Mouse (Mus musculus) layer of hippocampus, adult 2 months (tissue): ENCODE data around the gene AC124502.3. TPM values are rescaled to one million over a fixed set of nuclear protein-coding genes. Genes with fewer than 3 reads are reported as not detected.
A peak's percentile ranks its signal among the peaks of the same experiment; 100 is the strongest.
"Not testable (repeated sequence)": the region's sequence is repeated elsewhere in the genome, so short reads cannot be mapped to it uniquely, and the experiment has no call there.

Experiments
- DNase-seq, 2 experiments: peaks; one replicate each; pipeline ENCODE4 v3.0.0; 2022; ENCODE audit warnings: low spot score in 2 of 2
- H3K27ac ChIP-seq: fragments of 200-600 bp; 2 replicates; pipeline ENCODE4 v1.8.1; 2022
- H3K4me3 ChIP-seq: fragments of 200-600 bp; 2 replicates; pipeline ENCODE4 v1.8.1; 2022; ENCODE audit warnings: mild to moderate bottlenecking
- CTCF ChIP-seq: fragments of 200-600 bp; conservative IDR thresholded peaks from 2 replicates; pipeline ENCODE4 v1.8.1; 2022; ENCODE audit warnings: antibody characterized with exemption, mild to moderate bottlenecking, moderate library complexity
- long read RNA-seq, 2 experiments: library from polyadenylated mRNA; stranded (forward); transcript quantifications; one replicate each; pipeline ENCODE4 v2.0.0; 2021; ENCODE audit warnings: borderline mapping rate in 2 of 2
- total RNA-seq, 2 experiments: library from RNA; stranded (reverse); gene quantifications; 2 replicates each; pipeline ENCODE4 v1.2.3; 2021

Gene AC124502.3
- 1 to 10 TPM; 4.1 to 7.6 TPM for total RNA-seq
- long read RNA-seq, experiment 1, partial matches to known transcripts: 3 of 5 reads
- long read RNA-seq, experiment 1, other reads (novel, unspliced or antisense): 2 of 5 reads
- long read RNA-seq, experiment 2, partial matches to known transcripts: 3 of 7 reads
- long read RNA-seq, experiment 2, other reads (novel, unspliced or antisense): 4 of 7 reads

DNA sequence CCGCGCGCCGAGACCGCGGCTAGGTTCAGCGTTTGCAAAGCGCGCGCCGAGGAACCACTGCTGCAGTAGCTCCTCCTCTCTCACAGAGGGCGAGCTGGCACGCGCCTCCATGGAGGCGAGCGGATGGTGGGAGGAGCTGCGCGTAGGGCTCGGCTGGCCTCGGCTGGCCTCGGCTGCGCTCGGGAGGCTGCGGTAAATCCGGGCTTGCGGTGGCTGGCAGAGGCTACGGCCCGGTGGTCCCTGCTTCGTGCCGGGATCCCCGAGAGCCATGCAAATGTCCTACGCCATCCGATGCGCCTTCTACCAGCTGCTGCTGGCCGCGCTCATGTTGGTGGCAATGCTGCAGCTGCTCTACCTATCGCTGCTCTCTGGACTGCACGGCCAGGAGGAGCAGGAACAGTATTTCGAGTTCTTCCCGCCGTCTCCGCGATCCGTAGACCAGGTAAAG, at the start of gene AC124502.3, which contains the start of gene B4gat1:
AC124502.3 (plus strand) TSS at position 183 of the 448 bp plus-strand sequence.
B4gat1 (plus strand) TSS at position 118 of the 448 bp plus-strand sequence.
- peak; percentile 91 to 92 for DNase-seq
- Histone ChIP-seq H3K4me3 (peak within 1 kb of the TSS; percentile 92), H3K27ac (peak within 1 kb of the TSS; percentile 96)
- peak; percentile 68 for TF ChIP-seq CTCF

DNA sequence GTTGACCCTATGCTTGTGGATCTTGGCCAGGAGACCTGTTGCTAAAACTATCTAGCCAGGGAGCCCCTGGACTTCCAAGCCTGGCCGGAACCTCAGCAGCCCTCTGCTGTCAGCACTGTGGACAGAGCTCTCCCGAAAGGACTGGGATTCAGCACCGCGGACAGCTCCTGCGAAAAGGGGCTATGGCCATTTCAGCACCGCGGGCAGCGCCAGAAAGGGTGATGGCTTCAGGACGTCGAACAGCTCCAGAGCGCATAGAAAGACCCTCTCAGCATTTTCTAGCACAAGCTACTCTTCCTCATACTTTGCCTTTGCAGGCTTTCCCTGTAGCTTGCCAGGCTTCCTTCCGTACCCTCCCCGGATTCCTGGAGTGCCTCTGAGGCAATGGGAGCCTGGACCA, 49.7 kb upstream of the AC124502.3 start:
- TF ChIP-seq CTCF: no peak
- DNase-seq: peak; percentile 34 to 62
- Histone ChIP-seq H3K27ac (peak overlapping the region; percentile 92), H3K4me3 (peak overlapping the region; percentile 77)

DNA sequence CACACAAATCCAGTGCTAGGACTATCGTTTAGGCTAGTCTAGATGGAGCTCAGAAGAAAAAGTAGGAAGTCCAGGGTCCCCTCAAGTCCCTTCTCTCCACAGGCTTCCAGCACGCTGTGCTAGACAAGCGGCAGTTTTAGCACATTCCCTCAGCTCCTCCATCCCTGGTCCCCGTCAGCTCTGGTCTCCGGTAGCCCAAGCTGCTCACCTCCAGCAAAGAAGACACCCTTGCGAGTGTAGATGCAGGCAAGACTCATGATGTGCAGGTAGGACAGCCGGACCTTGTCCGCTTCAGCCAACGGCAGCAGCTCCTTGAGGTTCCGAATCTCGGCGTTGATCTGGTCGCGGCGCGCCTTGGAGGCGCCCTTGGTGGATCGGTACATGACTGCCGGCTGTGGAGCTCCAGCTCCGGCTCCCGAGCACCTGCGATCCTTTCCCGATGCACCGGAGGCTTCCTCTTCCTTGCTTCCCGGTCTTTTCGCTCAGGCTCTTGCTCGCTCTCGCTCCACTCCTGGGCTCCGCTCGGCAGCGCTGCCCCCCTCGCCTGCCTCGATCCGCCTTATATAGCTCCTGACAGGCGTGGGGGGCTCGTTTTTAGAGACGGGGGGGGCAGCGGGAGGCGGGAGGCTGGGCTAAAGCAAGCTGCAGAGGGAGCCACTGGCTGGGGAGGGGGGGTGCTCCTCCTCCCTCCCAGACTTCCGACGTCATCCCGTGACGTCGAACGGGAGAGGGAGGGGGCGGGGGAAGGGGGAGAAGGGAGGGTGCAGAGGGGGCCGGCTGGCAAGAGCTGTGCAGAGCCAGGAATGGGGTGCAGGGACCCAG, 49.0 kb upstream of the AC124502.3 start:
- peak; percentile 78 to 80 for DNase-seq
- TF ChIP-seq CTCF: no peak
- Histone ChIP-seq H3K27ac (peak overlapping the region; percentile 92), H3K4me3 (peak overlapping the region; percentile 77)

DNA sequence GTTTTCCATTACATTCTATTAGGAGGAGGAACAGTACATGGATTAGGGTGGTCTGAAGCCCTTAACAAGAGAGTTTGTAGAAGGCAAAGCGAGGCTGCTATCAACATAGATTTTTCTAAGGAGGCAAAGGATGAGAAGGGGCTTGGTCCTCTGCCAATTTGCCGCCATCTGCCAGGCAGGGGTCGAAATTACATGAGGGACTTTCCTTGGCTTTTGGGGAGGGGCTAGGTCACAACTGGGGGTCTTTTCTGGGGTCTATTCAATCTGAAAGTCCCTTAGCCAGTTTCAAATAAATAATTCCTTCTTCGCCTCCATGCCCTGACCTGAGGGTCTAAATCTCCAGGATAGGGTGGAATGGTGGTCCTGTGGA, 48.5 kb upstream of the AC124502.3 start, which contains the start of gene Npas4:
Npas4 (minus strand) TSS at position 61 of the 370 bp plus-strand sequence.
- no peak for DNase-seq
- TF ChIP-seq CTCF: no peak
- Histone ChIP-seq H3K27ac (peak within 1 kb of the TSS; percentile 92), H3K4me3 (peak within 1 kb of the TSS; percentile 77)

DNA sequence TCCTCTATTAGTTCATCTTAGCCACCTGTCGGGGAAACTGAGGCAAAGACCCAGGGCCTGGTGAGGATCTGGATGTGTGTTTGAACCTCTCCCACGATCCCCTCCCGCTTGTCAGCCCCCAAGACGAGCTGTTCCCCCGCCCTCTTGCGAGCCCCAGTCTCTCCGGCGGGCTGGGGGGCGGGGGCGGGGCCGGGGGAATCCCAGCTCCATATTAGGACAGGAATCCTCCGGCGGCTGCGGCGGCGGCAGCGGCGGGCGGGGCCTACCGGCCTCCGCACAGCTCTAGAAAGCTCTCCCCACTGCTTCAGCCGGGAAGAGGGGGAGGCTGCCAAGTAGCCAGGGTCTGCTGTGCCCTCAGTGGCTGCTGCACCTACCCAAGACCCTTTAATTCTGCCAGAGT, 48.0 kb upstream of the AC124502.3 start:
- no peak for TF ChIP-seq CTCF
- DNase-seq: peak; percentile 29 to 47
- Histone ChIP-seq H3K27ac (peak overlapping the region; percentile 80), H3K4me3 (peak overlapping the region; percentile 38)

DNA sequence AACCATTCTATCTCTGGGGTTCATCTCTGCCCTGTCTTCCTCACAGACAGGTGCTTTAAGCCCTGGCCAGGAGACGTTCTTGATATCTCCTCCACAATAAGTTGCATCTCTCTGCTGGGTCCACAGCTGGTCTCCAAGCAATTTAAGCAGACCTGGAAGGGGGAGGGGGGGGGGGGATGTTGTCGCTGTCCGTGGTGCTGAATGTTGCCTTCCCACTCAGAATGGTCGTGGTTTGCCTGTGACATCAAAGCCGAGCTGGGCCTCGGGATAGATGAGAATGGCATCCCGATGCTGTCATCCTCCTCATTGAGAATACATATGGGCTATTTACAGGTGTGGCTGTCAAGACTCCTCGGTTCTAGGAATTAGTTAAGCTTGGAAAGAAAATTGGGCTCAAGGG, 46.3 kb upstream of the AC124502.3 start:
- Histone ChIP-seq H3K4me3 (no peak overlapping the region), H3K27ac (peak overlapping the region; percentile 83)
- no peak for TF ChIP-seq CTCF
- DNase-seq: no peak

DNA sequence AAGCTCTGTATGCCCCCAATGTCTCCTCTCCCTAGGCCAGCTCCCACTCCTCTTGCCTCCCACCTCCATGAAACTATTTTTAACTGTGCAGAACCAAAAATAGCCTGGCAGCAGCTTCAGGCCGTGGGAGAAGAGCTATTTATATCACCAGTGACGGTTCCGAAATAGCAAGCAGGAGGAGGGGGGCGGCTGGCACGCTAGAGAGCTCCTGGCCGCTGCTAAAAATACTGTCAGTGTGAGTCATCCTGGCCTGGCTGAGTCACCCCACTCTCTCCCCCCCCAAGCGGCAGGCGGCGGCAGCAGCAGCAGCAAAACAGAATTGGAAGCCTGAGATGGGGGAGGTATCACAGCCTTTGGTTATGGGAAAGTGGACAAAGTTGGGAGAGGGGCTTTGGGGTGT, 45.8 kb upstream of the AC124502.3 start:
- no peak overlapping the region for H3K4me3 ChIP-seq
- DNase-seq: peak; percentile 79 to 85
- H3K27ac ChIP-seq: peak overlapping the region; percentile 83
- peak; percentile 17 for TF ChIP-seq CTCF

DNA sequence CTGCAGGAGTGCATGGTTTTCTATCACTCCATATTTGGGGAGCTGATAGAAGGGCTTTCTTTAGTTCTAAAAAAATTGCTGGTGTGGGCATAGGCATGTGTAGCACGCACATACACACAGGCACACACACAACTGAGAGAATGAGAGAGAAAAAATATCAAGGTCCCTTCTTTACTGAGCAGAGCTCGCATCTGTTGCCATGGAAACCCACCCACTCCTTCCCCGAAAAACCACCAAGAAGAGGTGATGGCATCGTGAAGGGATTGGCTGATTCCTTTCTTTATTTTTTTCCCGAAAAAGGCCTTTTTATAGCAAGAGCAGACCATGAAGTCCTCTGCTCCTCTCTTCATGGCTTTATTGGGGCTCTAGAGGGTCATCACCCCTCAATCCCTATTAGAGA, 44.6 kb upstream of the AC124502.3 start:
- Histone ChIP-seq H3K4me3 (no peak overlapping the region), H3K27ac (peak overlapping the region; percentile 88)
- peak; percentile 71 to 87 for DNase-seq
- TF ChIP-seq CTCF: no peak

DNA sequence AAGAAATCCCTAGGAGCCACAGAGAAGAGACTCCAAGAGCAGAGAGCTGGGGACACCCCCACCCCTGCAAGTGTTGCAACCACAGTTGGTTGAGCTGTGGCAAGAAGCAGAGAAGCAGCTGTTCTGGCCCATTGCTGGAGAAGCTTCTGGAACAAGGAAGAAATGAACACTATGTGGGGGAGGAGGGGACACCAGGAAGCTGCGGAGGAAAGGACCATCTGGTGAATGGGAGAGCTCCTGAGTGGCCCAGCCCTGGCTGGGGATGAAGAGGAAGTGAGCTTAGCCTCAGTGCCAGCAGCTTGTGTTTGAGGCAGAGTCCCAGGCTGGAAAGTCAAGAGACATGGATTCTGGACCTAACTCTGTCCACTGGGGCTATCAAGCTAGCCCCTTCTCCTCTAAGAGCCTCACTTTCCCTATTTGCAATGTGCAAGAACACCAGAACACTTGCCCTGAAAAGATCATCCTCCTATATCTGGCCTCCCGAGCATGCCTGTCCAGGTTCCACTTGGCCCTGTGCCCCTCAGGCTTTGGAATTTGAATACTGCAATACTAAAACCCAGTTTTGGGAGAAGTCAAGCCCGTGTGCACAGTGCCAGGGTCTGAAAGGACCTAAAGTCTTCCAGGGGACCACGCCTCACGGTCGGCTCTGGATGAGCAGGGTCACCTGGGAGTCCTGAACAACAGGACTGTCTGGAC, 39.1 kb upstream of the AC124502.3 start:
- no peak for TF ChIP-seq CTCF
- peak; percentile 55 to 57 for DNase-seq
- Histone ChIP-seq H3K27ac (peak overlapping the region; percentile 48; the same call in 1 of the 2 replicates), H3K4me3 (no peak overlapping the region)

DNA sequence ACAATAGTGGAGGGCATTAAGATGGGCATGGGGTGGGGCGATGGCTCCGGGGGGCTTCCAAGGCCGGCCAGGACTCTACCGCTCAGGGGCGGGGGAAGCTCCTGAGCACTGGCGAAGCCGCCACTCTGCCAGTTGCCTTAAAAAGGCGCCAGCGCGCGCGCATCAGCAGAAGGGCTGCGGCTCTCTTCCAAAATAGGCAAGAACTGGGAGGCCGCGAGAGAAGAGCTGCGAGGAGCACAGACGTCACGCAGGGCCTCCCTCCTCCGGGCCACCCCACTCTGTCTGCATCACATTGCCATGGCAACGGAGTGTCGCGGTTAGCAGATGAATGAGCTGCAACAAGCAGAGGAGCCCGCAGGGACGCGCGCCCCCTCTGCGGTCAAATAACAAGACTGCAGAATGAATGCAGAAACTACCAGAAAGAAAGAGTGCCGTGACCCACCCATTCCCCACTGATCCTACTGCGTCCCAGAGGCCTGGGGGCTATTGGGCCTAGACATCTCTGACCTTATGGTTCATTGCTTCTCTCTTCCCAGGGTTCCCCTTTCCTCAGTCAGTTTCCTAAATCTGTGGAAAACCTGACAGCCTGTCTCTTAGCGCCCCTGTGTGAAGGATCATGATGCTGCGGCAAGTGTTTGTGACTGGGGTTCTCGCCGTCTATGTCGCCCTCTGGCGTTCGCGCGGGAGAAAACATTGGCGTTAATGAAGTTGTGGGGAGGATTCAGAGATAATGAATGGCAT, 36.9 kb upstream of the AC124502.3 start:
- H3K4me3 ChIP-seq: peak overlapping the region; percentile 31
- peak; percentile 93 to 97 for DNase-seq
- H3K27ac ChIP-seq: peak overlapping the region; percentile 82
- TF ChIP-seq CTCF: peak; percentile 85

DNA sequence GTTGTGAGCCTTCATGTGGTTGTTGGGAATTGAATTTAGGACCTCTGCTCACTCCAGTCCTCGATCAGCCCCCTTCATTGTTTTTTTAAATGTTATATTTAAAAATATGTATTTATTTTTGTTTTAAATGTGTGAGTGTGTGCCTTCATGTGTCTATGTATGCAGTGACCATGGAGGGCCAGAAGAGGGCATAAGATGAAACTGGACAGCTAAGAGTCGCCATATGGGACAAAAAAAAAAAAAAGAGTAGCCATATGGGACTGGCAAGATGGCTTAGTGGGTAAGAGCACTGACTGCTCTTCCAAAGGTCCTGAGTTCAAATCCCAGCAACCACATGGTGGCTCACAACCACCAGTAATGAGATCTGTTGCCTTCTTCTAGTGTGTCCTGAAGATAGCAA, 35.0 kb upstream of the AC124502.3 start:
- peak; percentile 40 for TF ChIP-seq CTCF
- not testable (repeated sequence) for H3K27ac ChIP-seq, DNase-seq, H3K4me3 ChIP-seq

DNA sequence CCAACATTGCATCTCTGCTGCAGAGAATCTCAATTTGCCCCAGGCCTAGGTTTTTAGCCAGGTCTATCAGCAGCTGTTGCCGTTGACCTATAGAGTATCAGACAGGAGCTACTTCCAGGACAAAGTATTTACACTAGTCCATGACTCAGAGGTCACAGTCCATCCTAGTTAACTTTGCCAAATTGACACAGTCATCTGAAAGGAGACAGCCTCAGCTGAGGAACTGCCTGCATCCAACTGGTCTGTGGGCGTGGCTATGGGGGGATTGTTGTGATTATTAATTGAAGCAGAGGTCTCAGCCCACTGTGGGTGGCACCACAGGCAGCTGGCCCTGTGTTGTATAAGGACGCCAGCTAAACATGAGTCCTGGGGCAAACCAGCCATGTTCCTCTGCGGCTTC, 33.8 kb upstream of the AC124502.3 start:
- H3K27ac ChIP-seq: no peak overlapping the region
- TF ChIP-seq CTCF: no peak
- DNase-seq: no peak
- H3K4me3 ChIP-seq: no peak overlapping the region
